Mouse (Mus musculus) hindbrain, embryonic 11.5 days (tissue): ENCODE data around the gene Dock10. TPM values are rescaled to one million over a fixed set of nuclear protein-coding genes. Genes with fewer than 3 reads are reported as not detected.

Experiments used
- ATAC-seq: fragments of 200-750 bp; cut with Nextera tagmentation; 2 replicates; pipeline ENCODE4 v1.8.0; 2017; ENCODE audit warnings: mild to moderate bottlenecking, moderate TSS enrichment, moderate library complexity; ENCODE audit not compliant: low FRiP score
- DNase-seq: peaks from one replicate; pipeline ENCODE4 v3.0.0-alpha.2; 2015; ENCODE audit warnings: low spot score
- H3K27ac ChIP-seq: fragments of 300-500 bp; sonication (generic); 2 replicates; pipeline ENCODE4 v1.5.1; 2014; ENCODE audit warnings: mild to moderate bottlenecking, low read depth, low read length
- H3K27me3 ChIP-seq: fragments of 300-500 bp; sonication (generic); 2 replicates; pipeline ENCODE4 v1.6.1; 2014; ENCODE audit warnings: mild to moderate bottlenecking, low read length, moderate library complexity, mixed read lengths; ENCODE audit not compliant: control insufficient read depth, insufficient read depth
- H3K36me3 ChIP-seq: fragments of 300-500 bp; sonication (generic); 2 replicates; pipeline ENCODE4 v1.6.1; 2014; ENCODE audit warnings: mild to moderate bottlenecking, low read length, moderate library complexity, mixed read lengths; ENCODE audit not compliant: control insufficient read depth, insufficient read depth
- H3K4me1 ChIP-seq: fragments of 300-500 bp; sonication (generic); replicated peaks from 2 replicates; pipeline ENCODE4 v1.6.1; 2014; ENCODE audit warnings: low read length, mixed read lengths; ENCODE audit not compliant: control insufficient read depth, insufficient read depth
- H3K4me2 ChIP-seq: fragments of 300-500 bp; sonication (generic); replicated peaks from 2 replicates; pipeline ENCODE4 v1.6.1; 2014; ENCODE audit warnings: mild to moderate bottlenecking, low read depth, low read length
- H3K4me3 ChIP-seq: fragments of 300-500 bp; sonication (generic); 2 replicates; pipeline ENCODE4 v1.5.1; 2014; ENCODE audit warnings: low read depth, low read length
- H3K9ac ChIP-seq: fragments of 300-500 bp; sonication (generic); 2 replicates; pipeline ENCODE4 v1.6.1; 2014; ENCODE audit warnings: low read depth, low read length
- H3K9me3 ChIP-seq: fragments of 300-500 bp; sonication (generic); 2 replicates; pipeline ENCODE4 v1.6.1; 2016; ENCODE audit warnings: low read length; ENCODE audit not compliant: control insufficient read depth
- WGBS: fragments of 180-500 bp; shearing (Covaris S2); extraction: QIAGEN DNeasy Blood & Tissue Kit; methylation state at CpG from one replicate; pipeline ENCODE4 v1.1.7; 2014; 5-methylcytosine and 5-hydroxymethylcytosine counted together
- polyA plus RNA-seq: library from polyadenylated mRNA; unstranded; fragments of >200 nt; fragmentation: Nextera tagmentation; extraction: Ambion mirVana; gene quantifications from 2 replicates; pipeline ENCODE4 v1.2.1, GENCODE M21; 2014

Dock10 gene
- polyA plus RNA-seq, result 4.3 and 4.7 TPM in 2 replicates

GRCm38 (mm10) chr1:80757977-80758797 lies at the start of gene Dock10:
Dock10 (minus strand) TSS chr1:80758527.
- peak; percentile 83 for ATAC-seq
- Histone ChIP-seq H3K9ac (peak within 1 kb of the TSS; percentile 64), H3K36me3 (no peaks in the 10 kb centered on the region), H3K27ac (no peak within 1 kb of the TSS), H3K4me3 (peak within 1 kb of the TSS; percentile 62), H3K4me2 (peak within 1 kb of the TSS; percentile 96), H3K27me3 (peaks cover 7% of the 10 kb centered on the region; the same call in 1 of the 2 replicates), H3K9me3 (no peaks in the 10 kb centered on the region), H3K4me1 (no peaks in the 10 kb centered on the region)
- DNase-seq, result peak; percentile 68
- under 1% methylated on average over 61 of the region's 82 CpGs for WGBS

DNA sequence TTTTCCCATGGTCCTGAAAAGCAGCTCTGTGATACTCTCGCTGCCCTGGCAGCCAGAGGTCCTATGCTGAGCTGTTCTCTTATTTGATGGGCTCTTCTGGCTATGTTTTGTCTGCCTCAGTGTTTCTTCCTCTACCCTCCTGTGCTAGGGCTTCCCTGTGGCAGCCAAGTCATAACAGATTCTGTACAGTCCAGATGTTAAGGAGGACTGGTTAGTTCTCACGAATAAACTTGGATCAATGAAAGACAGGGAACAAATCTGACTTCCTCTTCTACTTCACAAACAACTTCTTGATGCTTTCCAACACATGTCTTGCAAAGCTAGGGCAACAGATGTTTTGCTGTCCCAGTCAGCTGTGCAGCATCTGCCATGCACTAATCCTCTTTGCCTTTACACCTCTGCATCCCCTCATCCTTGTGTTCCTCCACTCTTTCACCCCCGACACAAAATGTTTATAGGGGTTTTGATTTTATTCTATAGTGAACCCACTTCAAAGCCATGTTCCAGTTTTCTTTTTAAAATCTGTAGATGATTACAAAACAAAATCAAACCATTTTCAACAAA lies 48.6 kb upstream of the Dock10 start:
- Histone ChIP-seq H3K9ac (no peak overlapping the region), H3K27me3 (no peaks in the 10 kb centered on the region), H3K4me1 (no peaks in the 10 kb centered on the region), H3K4me2 (no peak overlapping the region), H3K9me3 (no peaks in the 10 kb centered on the region), H3K4me3 (no peak overlapping the region), H3K27ac (no peak overlapping the region), H3K36me3 (no peaks in the 10 kb centered on the region)
- no peak for DNase-seq
- ATAC-seq, result no peak
- 76% methylated on average over 3 of the region's 3 CpGs for WGBS

DNA sequence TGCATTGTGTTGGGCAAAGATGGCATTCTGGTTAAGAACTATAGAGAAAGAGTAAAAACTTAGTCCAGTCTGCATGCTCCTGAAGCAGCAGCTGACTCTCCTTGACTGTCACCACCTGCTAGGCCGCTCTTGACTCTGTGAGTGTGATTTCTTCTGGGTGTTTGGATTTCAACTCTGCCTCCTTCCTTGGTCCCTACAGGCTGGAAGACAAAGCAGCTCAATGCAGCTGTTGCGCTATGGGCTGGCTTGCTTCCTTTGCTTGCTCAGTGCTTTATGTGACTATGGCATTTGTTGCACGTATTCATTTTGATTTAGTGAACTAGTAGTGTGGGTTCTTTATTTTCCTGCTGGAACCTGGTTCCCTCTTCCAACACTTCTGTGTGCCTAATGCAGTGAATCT lies 43.7 kb upstream of the Dock10 start:
- H3K4me1 ChIP-seq, result no peaks in the 10 kb centered on the region
- WGBS, result 78% methylated on average over 3 of the region's 3 CpGs
- H3K4me3 ChIP-seq, result no peak overlapping the region
- H3K27ac ChIP-seq, result no peak overlapping the region
- DNase-seq, result no peak
- no peak overlapping the region for H3K4me2 ChIP-seq
- no peaks in the 10 kb centered on the region for H3K36me3 ChIP-seq
- H3K27me3 ChIP-seq, result no peaks in the 10 kb centered on the region
- no peak for ATAC-seq
- no peaks in the 10 kb centered on the region for H3K9me3 ChIP-seq
- H3K9ac ChIP-seq, result no peak overlapping the region

DNA sequence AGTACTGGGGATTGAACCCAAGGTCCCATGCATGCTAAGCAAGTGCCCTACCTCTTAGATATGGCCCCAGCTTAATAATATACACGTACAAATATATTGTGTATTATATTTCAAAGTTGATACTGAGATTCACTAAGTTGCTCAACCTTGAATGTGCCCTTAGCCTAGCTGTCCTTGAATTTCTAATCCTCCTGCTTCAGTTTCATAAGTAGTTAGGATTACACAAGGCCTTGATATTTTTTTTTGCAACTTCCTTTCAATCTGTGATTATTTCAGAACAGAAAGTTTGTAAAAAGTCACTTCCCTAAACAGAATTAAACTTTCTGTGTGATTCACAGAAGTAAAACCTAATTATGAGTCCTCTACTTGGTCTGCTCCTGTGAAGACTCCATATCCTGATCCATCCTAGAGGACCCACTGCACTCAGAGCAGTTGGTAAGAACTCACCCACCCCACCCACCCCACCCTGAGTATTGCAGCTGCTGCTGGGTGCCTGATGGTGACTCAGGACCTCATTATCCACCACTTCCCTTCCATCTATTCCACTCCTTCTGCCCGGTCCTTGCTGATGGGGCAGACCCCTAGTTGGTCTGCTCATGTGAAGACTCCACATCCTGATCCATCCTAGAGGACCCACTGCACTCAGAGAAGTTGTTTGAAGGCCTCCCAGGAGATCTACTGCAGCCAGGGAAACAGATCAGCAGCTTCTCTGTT lies 26.9 kb upstream of the Dock10 start:
- Histone ChIP-seq H3K36me3 (no peaks in the 10 kb centered on the region), H3K9ac (no peak overlapping the region), H3K4me3 (no peak overlapping the region), H3K9me3 (no peaks in the 10 kb centered on the region), H3K27ac (no peak overlapping the region), H3K4me1 (no peaks in the 10 kb centered on the region), H3K27me3 (no peaks in the 10 kb centered on the region), H3K4me2 (no peak overlapping the region)
- ATAC-seq (no peak), DNase-seq (no peak)
- 80% methylated on average over 2 of the region's 2 CpGs for WGBS

DNA sequence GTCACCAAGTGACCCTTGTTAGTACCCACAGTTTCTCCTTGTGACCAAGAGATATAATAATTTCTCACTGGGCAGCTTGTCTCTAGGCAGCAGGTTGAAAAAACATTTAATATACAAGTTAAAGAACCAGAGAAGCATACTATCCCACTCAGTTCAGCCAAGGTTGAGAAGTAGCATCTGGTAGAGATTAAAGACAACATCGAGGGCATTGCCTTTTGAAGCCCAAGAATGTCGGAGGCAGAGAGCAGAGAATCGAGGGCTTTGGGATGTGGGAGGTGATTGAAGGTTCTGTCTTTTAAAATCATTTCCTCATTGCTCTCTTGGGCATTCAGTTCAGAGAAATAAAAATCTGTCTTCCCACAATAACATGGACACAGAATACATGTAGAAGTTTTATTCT lies 25.8 kb upstream of the Dock10 start:
- no peaks in the 10 kb centered on the region for H3K36me3 ChIP-seq
- no peaks in the 10 kb centered on the region for H3K4me1 ChIP-seq
- whole genome bisulfite sequencing, result 73% methylated on average over 3 of the region's 3 CpGs
- no peak for DNase-seq
- H3K27ac ChIP-seq, result no peak overlapping the region
- ATAC-seq, result no peak
- H3K9me3 ChIP-seq, result no peaks in the 10 kb centered on the region
- no peak overlapping the region for H3K9ac ChIP-seq
- no peak overlapping the region for H3K4me3 ChIP-seq
- no peaks in the 10 kb centered on the region for H3K27me3 ChIP-seq
- no peak overlapping the region for H3K4me2 ChIP-seq

GRCm38 (mm10) chr1:80765504-80765903 lies 7.2 kb upstream of the Dock10 start:
- H3K27ac ChIP-seq, result no peak overlapping the region
- H3K4me2 ChIP-seq, result no peak overlapping the region
- 86% methylated on average over 2 of the region's 2 CpGs for WGBS
- H3K9ac ChIP-seq, result no peak overlapping the region
- H3K36me3 ChIP-seq, result no peaks in the 10 kb centered on the region
- ATAC-seq (no peak), DNase-seq (no peak)
- H3K4me1 ChIP-seq, result no peaks in the 10 kb centered on the region
- H3K9me3 ChIP-seq, result no peaks in the 10 kb centered on the region
- H3K27me3 ChIP-seq, result no peaks in the 10 kb centered on the region
- no peak overlapping the region for H3K4me3 ChIP-seq

DNA sequence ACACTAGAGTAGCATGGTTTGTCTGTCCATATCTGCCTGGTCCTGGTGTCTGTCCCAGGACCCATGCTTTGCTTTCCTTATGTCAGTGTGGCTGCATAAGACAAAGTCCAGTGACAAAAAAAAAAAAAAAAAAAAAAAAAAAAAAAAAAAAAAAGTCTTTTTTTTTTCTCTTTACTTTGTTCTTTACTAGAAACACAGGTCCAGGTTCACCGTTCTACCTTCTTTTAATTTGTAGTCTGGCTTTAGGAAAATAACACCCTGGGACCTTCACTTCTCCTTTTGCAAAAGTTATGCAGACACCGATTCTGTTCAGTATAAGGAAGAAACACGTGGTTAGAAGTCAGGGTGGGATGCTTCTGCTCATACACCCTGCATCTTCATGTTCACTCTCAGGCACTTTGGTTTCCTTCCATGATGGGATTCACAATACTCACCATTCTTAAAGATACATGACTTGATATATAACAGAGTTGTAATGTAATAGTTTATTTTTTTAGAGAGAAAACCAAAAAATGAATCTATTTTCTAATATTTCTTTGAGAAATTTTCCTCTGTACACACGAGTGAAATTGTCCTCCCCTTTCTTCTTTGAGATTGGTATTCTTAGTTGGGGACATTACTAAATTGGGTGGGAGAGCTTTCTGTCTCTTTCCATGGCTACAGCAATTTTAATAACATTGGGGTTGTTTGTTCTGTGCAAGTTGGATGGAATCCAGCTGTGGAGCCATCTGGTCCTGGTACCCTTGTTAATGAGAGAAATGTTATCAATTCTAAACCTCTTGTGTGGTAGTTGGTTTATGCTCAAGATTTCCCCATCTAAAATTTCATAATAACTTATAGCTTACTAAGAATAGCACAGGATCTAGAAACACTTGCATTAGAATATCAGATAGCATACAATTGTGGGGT lies 5.0 kb upstream of the Dock10 start:
- Histone ChIP-seq H3K4me3 (no peak overlapping the region), H3K4me1 (no peaks in the 10 kb centered on the region), H3K36me3 (no peaks in the 10 kb centered on the region), H3K9ac (no peak overlapping the region), H3K9me3 (no peaks in the 10 kb centered on the region), H3K27ac (no peak overlapping the region), H3K27me3 (peaks cover 5% of the 10 kb centered on the region; the same call in 1 of the 2 replicates), H3K4me2 (no peak overlapping the region)
- WGBS, result 74% methylated on average over 4 of the region's 4 CpGs
- ATAC-seq (no peak), DNase-seq (no peak)

DNA sequence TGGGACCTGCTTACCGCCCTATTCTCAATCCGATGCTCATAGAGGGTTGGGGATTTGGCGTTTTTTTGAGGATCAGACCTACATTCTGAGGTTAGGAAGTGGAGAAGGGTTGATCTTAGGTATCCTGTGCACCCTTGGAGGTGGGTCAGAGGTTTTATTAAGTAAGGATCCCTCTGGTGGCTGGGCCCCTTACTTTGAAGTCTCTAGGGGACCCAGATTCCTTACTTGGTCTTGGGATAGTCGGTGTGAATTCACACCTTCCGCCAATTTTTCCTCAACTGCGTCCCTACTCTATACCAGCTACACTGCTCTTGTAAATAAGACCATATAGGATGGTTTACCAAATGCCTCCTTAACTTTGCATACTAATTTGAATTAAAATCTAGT lies 464 bp upstream of the Dock10 start:
- Histone ChIP-seq H3K9ac (peak overlapping the region; percentile 64), H3K36me3 (no peaks in the 10 kb centered on the region), H3K4me2 (peak overlapping the region; percentile 96), H3K4me1 (no peaks in the 10 kb centered on the region), H3K4me3 (peak overlapping the region; percentile 62), H3K27ac (no peak overlapping the region), H3K9me3 (no peaks in the 10 kb centered on the region), H3K27me3 (peaks cover 7% of the 10 kb centered on the region; the same call in 1 of the 2 replicates)
- 0 out of 2 replicates have a peak, but pooled peaks have one; percentile 6 for ATAC-seq
- WGBS, result 13% methylated on average over 6 of the region's 6 CpGs
- no peak for DNase-seq
